ENCODE assay signal across 7 mouse cellular contexts in genomic region chr11:69211431-69211830, GRCm38 (mm10). TPM values are rescaled to one million over a fixed set of nuclear protein-coding genes. Genes with fewer than 3 reads are reported as not detected.
A peak's percentile ranks its signal among the peaks of the same experiment; 100 is the strongest.
DNase-seq lines count a peak whose midpoint lies in the region; ATAC-seq lines count a peak whose summit lies in the region.

No protein-coding gene starts in this region.

- no peak for ATAC-seq in megakaryocyte-erythroid progenitor cell, adult 5-6 weeks (replicated peaks; ENCODE audit: low FRiP score, low TSS enrichment, poor library complexity, severe bottlenecking)

- peak; percentile 21 for DNase-seq in NIH3T3 (ENCODE audit: low read depth)
- peak; percentile 79 for DNase-seq in cerebellum, adult 11-12 months
- peak; percentile 28 for DNase-seq in heart, postnatal 4 days
- peak; percentile 63 to 65 for DNase-seq in left cerebral cortex, adult 9 months (ENCODE audit: low spot score in 2 of 2)
- peak; percentile 56 to 67 for DNase-seq in right cerebral cortex, adult 2 months (ENCODE audit: low spot score in 2 of 2)
- no peak for DNase-seq in thymus, postnatal 14 days

RNA-seq across cellular contexts. Expression of gene Alox8, which starts 13.8 kb away (rescaled TPM):
- 1 to 10 TPM; 3.8 to 5.0 TPM for total RNA-seq in heart, postnatal 4 days (2021)
- not detected in 2 replicates for total RNA-seq in megakaryocyte-erythroid progenitor cell, adult 5-6 weeks (2014; fragmentation: Nextera tagmentation)
- not detected in 2 replicates for total RNA-seq in megakaryocyte-erythroid progenitor cell, adult 5-6 weeks (2017)

RNA-seq across cellular contexts. Expression of gene Gucy2e, which starts 25.4 kb away (rescaled TPM):
- under 1 TPM; 0.09 to 0.12 TPM for total RNA-seq in heart, postnatal 4 days (2021)
- not detected in 2 replicates for total RNA-seq in megakaryocyte-erythroid progenitor cell, adult 5-6 weeks (2014; fragmentation: Nextera tagmentation)
- not detected in 2 replicates for total RNA-seq in megakaryocyte-erythroid progenitor cell, adult 5-6 weeks (2017)

RNA-seq across cellular contexts. Expression of gene Alox12b, which starts 54.6 kb away (rescaled TPM):
- total RNA-seq in heart, postnatal 4 days (2021), result not detected
- total RNA-seq in megakaryocyte-erythroid progenitor cell, adult 5-6 weeks (2014; fragmentation: Nextera tagmentation), result not detected in 2 replicates
- total RNA-seq in megakaryocyte-erythroid progenitor cell, adult 5-6 weeks (2017), result not detected in 2 replicates

Comparison
In these comparisons a context has a peak if more than half of its experiments do, and no peak if none do; other contexts are left out.
1. RNA of gene Alox8, which starts 13.8 kb away (total RNA-seq): 3.8 to 5.0 TPM in heart, postnatal 4 days; not detected in megakaryocyte-erythroid progenitor cell, adult 5-6 weeks; every median in the first group is over 4 times any median in the second.